Mouse (Mus musculus) granulocyte monocyte progenitor cell, adult 5-6 weeks (primary cell): Measurements from ENCODE around the gene Nphs2. TPM values are rescaled to one million over a fixed set of nuclear protein-coding genes. Genes with fewer than 3 reads are reported as not detected.

Experiments
- ATAC-seq: replicated peaks from 2 replicates; pipeline ENCODE4 v1.8.0; 2016; ENCODE audit warnings: mild to moderate bottlenecking, moderate TSS enrichment, inconsistent platforms; ENCODE audit not compliant: poor library complexity, severe bottlenecking
- total RNA-seq, 2 experiments: library from RNA; stranded (forward) in 1 of 2; stranded (reverse) in 1 of 2; fragments of 200-712, 200-1000 nt in 1 of 2; fragments of >200 nt in 1 of 2; fragmentation: Nextera tagmentation in 1 of 2; gene quantifications; 2 replicates each; pipeline ENCODE4 v1.2.3; 2014 to 2017

Nphs2 gene
- total RNA-seq, 2 experiments from 2014 or later: not detected

GRCm38 (mm10) chr1:156350441-156350840 is 39.9 kb downstream of the Nphs2 start:
- no peak for ATAC-seq

GRCm38 (mm10) chr1:156352466-156352865 is 41.9 kb downstream of the Nphs2 start:
- no peak for ATAC-seq

- ATAC-seq: no peak
Measured at GRCm38 (mm10) chr1:156365740-156366139, 55.2 kb downstream of the Nphs2 start, which contains the start of gene Gm2000. Gm2000 (plus strand) TSS chr1:156366040.

Other genes with a start within 250 kb of the Nphs2 start
- gene Fam163a, start 105.7 kb upstream of the Nphs2 start, total RNA-seq (2014; fragmentation: Nextera tagmentation): not detected in 2 replicates
- gene Fam163a, start 105.7 kb upstream of the Nphs2 start, total RNA-seq (2017): not detected in 2 replicates
- not detected in 2 replicates for gene Tdrd5, start 7.1 kb upstream of the Nphs2 start, total RNA-seq (2014; fragmentation: Nextera tagmentation)
- gene Tdrd5, start 7.1 kb upstream of the Nphs2 start, total RNA-seq (2017): not detected in 2 replicates
- gene Gm2000, start 55.3 kb downstream of the Nphs2 start, total RNA-seq (2014; fragmentation: Nextera tagmentation): 1,748 and 1,908 TPM in 2 replicates
- gene Gm2000, start 55.3 kb downstream of the Nphs2 start, total RNA-seq (2017): 3,498 and 4,224 TPM in 2 replicates
- not detected in 2 replicates for gene Axdnd1, start 110.4 kb downstream of the Nphs2 start, total RNA-seq (2014; fragmentation: Nextera tagmentation)
- gene Axdnd1, start 110.4 kb downstream of the Nphs2 start, total RNA-seq (2017): 0.26 and 1.5 TPM in 2 replicates
- 86.0 and 109 TPM in 2 replicates for gene Soat1, start 163.6 kb downstream of the Nphs2 start, total RNA-seq (2014; fragmentation: Nextera tagmentation)
- 109 and 119 TPM in 2 replicates for gene Soat1, start 163.6 kb downstream of the Nphs2 start, total RNA-seq (2017)
- gene Gm10031, start 213.3 kb downstream of the Nphs2 start, total RNA-seq (2014; fragmentation: Nextera tagmentation): 1.8 and 5.8 TPM in 2 replicates
- gene Gm10031, start 213.3 kb downstream of the Nphs2 start, total RNA-seq (2017): 11.7 and 14.4 TPM in 2 replicates
- gene Abl2, start 248.1 kb downstream of the Nphs2 start, total RNA-seq (2014; fragmentation: Nextera tagmentation): 11.4 and 12.6 TPM in 2 replicates
- 15.6 and 22.6 TPM in 2 replicates for gene Abl2, start 248.1 kb downstream of the Nphs2 start, total RNA-seq (2017)